Mouse (Mus musculus): ENCODE results near the gene Crcp. TPM values are rescaled to one million over a fixed set of nuclear protein-coding genes. Genes with fewer than 3 reads are reported as not detected.
A peak's percentile ranks its signal among the peaks of the same experiment; 100 is the strongest.

The Crcp gene
- polyA plus RNA-seq, 1 experiment from 2014 or later = 38.7 TPM

DNA sequence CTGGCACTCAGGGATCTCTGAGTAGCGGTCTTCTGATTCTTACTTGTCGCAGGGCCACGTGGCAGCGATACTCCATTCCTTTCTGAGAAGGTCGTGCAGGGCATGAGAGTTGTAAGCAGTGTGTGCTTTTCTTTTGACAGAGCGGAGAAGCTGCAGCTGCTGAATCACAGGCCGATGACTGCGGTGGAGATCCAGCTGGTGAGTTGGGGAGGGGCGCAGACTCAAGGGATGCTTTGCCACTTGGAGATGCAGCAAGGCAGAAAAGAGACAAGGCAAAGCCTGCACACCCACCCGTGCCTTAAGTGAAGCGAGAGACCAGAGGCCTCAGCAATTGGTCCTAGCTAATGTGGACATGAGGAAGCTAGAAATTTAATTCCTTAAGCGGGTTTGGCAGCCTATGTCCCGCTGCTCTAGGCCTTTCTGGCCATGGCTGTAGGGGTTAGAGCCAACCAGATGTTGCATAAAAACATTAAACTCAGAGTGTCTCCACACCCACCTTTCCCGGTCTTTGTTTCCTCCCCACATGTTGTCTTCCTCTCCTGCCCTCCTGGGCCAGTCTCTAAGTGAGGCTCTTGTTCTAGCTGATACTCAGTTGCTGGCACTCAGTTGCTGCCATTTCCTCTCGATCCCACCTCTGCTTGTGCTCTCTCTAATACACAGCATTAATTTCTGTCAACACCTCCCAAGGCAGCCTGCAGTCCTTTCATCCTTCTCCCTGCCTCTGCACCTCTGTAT, 19.9 kb downstream of the Crcp start:
- Histone ChIP-seq H3K4me1 (ENCODE audit: control insufficient read depth, insufficient read depth, low read length) (no peaks in the 10 kb centered on the region), H3K27me3 (replicated peaks; ENCODE audit: control insufficient read depth, insufficient read depth, low read length) (no peaks in the 10 kb centered on the region), H3K4me2 (ENCODE audit: low read depth, low read length) (no peak overlapping the region), H3K9me3 (ENCODE audit: control insufficient read depth, low read length) (no peaks in the 10 kb centered on the region), H3K4me3 (ENCODE audit: low read length) (no peak overlapping the region), H3K36me3 (ENCODE audit: control insufficient read depth, insufficient read depth, low read length) (peaks cover 6% of the 10 kb centered on the region), H3K9ac (ENCODE audit: low read depth, low read length) (0 out of 2 replicates have a peak overlapping the region, but pooled peaks have one; percentile 8), H3K27ac (ENCODE audit: low read length) (peak overlapping the region; percentile 61)
- 61% methylated on average over 15 of the region's 15 CpGs for WGBS
- peak; percentile 67; the same call in 1 of the 2 replicates for ATAC-seq

DNA sequence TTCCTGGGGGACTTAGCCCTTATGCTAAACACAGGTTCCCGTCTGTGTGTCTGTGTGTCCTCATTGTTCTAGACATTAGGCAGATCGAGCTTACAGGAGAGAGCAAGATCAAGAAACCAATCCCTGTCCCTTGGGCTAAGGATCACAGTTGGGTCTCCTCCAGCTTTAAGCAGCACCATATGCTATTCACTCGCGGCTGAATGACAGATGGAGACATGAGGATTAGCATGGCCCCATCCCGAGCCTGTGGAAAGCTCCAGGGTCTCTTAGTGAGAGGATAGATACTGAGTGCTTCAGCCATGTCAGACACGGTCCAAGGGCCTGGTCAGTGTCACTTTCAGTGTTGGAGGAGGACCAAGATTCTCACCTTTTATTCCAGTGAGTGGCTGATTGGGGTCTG, 21.3 kb downstream of the Crcp start:
- Histone ChIP-seq H3K9ac (ENCODE audit: low read depth, low read length) (no peak overlapping the region), H3K9me3 (ENCODE audit: control insufficient read depth, low read length) (no peaks in the 10 kb centered on the region), H3K4me2 (ENCODE audit: low read depth, low read length) (no peak overlapping the region), H3K4me3 (ENCODE audit: low read length) (no peak overlapping the region), H3K4me1 (ENCODE audit: control insufficient read depth, insufficient read depth, low read length) (no peaks in the 10 kb centered on the region), H3K27me3 (replicated peaks; ENCODE audit: control insufficient read depth, insufficient read depth, low read length) (no peaks in the 10 kb centered on the region), H3K27ac (ENCODE audit: low read length) (no peak overlapping the region), H3K36me3 (ENCODE audit: control insufficient read depth, insufficient read depth, low read length) (peaks cover 6% of the 10 kb centered on the region)
- ATAC-seq = no peak
- 67% methylated on average over 6 of the region's 6 CpGs for WGBS

DNA sequence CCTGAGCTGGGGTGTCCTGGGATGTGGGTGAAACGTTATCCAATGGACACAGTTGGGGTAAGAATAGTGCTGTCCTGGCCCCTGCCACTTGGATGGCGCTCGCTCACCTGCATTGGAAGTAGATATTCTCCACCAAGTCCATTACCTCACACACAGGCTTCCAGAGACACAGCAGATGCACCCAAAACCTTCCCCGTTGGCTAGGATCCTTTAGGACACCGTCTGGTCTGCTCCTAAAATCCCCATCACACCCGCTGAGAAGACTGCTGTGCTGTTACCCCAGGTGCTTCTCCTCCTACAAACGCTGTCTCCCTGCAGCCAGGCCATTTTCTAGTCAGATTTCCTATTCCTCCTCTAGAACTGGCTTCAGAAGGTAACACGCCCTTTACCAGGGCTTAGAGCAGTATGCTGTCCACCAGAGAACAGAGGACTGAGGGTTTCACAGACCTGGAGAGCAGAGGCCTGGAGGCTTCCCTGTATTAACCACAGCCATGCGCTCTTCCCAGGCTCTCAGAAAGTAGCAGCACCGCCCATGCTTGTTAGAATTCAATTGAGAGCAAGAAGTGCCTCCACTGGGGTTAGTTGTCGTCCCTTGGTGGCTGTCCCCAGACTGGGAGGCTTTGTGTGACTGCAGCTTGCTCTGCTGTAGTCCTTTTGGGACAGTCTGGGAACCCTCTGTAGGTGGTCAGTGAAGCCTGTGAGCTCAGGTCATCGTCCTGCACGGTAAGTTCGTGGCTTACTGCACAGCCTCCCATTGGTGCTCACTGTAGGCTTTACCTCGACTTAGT, 22.2 kb downstream of the Crcp start:
- H3K27me3 ChIP-seq (replicated peaks; ENCODE audit: control insufficient read depth, insufficient read depth, low read length) = no peaks in the 10 kb centered on the region
- no peaks in the 10 kb centered on the region for H3K9me3 ChIP-seq (ENCODE audit: control insufficient read depth, low read length)
- ATAC-seq = no peak
- no peaks in the 10 kb centered on the region for H3K4me1 ChIP-seq (ENCODE audit: control insufficient read depth, insufficient read depth, low read length)
- peaks cover 6% of the 10 kb centered on the region for H3K36me3 ChIP-seq (ENCODE audit: control insufficient read depth, insufficient read depth, low read length)
- H3K4me2 ChIP-seq (ENCODE audit: low read depth, low read length) = no peak overlapping the region
- H3K9ac ChIP-seq (ENCODE audit: low read depth, low read length) = no peak overlapping the region
- WGBS = 88% methylated on average over 15 of the region's 15 CpGs
- no peak overlapping the region for H3K4me3 ChIP-seq (ENCODE audit: low read length)
- no peak overlapping the region for H3K27ac ChIP-seq (ENCODE audit: low read length)

DNA sequence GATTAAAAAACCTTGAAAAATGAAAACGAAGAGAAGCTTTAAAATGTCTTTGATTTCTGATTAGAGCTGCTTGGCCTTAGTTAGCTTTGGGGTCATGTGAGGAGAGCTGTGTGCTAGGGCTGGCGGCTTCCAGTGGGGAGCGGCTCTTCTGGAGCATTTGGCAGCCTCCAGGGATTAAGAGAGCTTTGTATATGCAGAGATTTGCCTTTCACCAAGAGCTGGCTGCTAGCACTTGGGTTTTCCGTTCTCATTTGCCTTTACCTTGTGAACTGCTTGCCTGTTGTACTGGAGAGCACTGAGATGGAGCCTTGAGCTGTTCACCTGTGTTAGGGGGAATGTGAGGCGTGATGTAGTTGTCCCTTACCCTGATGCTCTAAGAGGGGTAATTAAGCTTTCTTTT, 23.4 kb downstream of the Crcp start:
- Histone ChIP-seq H3K36me3 (ENCODE audit: control insufficient read depth, insufficient read depth, low read length) (no peaks in the 10 kb centered on the region; the same call in 1 of the 2 replicates), H3K27me3 (replicated peaks; ENCODE audit: control insufficient read depth, insufficient read depth, low read length) (no peaks in the 10 kb centered on the region), H3K9ac (ENCODE audit: low read depth, low read length) (no peak overlapping the region), H3K27ac (ENCODE audit: low read length) (no peak overlapping the region), H3K4me3 (ENCODE audit: low read length) (no peak overlapping the region), H3K9me3 (ENCODE audit: control insufficient read depth, low read length) (no peaks in the 10 kb centered on the region), H3K4me1 (ENCODE audit: control insufficient read depth, insufficient read depth, low read length) (no peaks in the 10 kb centered on the region), H3K4me2 (ENCODE audit: low read depth, low read length) (no peak overlapping the region)
- ATAC-seq = no peak
- WGBS = 82% methylated on average over 5 of the region's 5 CpGs

DNA sequence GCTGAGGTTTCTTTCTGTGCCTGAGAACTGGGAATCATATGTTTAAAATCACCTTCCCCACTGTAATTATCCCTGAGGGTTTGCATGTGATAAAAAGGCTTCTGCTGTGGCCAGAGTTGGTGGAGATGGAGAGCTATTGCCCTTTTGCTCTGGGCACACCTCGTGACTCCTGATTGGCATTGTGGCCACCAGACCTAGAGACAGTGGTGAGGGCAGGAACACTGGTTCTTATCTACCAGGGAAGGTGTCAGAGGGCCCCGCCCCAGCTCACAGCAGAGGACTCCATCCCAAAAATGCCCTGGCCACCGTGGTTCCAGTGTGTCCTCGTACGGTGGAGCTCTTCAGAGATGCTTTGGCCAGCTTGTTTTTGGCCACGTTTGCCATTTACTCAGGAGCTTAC, 23.9 kb downstream of the Crcp start:
- no peaks in the 10 kb centered on the region for H3K27me3 ChIP-seq (replicated peaks; ENCODE audit: control insufficient read depth, insufficient read depth, low read length)
- H3K4me2 ChIP-seq (ENCODE audit: low read depth, low read length) = no peak overlapping the region
- no peaks in the 10 kb centered on the region for H3K4me1 ChIP-seq (ENCODE audit: control insufficient read depth, insufficient read depth, low read length)
- no peak for ATAC-seq
- WGBS = 92% methylated on average over 6 of the region's 6 CpGs
- no peak overlapping the region for H3K9ac ChIP-seq (ENCODE audit: low read depth, low read length)
- H3K27ac ChIP-seq (ENCODE audit: low read length) = no peak overlapping the region
- no peaks in the 10 kb centered on the region; the same call in 1 of the 2 replicates for H3K36me3 ChIP-seq (ENCODE audit: control insufficient read depth, insufficient read depth, low read length)
- H3K4me3 ChIP-seq (ENCODE audit: low read length) = no peak overlapping the region
- no peaks in the 10 kb centered on the region for H3K9me3 ChIP-seq (ENCODE audit: control insufficient read depth, low read length)

DNA sequence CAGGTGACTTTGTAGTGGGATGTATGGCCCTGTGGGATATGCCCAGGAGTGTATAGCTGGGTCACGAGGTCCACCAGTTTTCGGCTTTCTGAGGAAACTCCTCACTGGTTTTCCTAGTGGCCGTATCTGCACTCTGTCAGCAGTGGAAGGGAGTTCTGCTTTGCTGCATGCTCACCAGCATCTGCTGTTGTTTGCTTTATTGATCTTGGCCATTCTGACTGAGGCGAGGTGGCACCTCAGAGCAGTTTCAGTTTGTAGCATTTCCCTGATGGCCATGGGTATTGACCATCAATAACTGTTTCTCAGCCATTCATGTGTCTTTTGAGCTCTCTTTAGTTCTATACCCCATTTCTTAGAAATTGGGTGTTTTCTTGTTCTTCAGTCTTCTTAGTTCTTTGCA, 26.6 kb downstream of the Crcp start:
- no peak overlapping the region for H3K4me3 ChIP-seq (ENCODE audit: low read length)
- H3K36me3 ChIP-seq (ENCODE audit: control insufficient read depth, insufficient read depth, low read length) = 0 out of 2 replicates have a peak, but pooled peaks cover 2% of the 10 kb centered on the region
- no peak for ATAC-seq
- no peaks in the 10 kb centered on the region for H3K27me3 ChIP-seq (replicated peaks; ENCODE audit: control insufficient read depth, insufficient read depth, low read length)
- H3K4me1 ChIP-seq (ENCODE audit: control insufficient read depth, insufficient read depth, low read length) = 0 out of 2 replicates have a peak, but pooled peaks cover 10% of the 10 kb centered on the region
- 71% methylated on average over 4 of the region's 4 CpGs for WGBS
- H3K4me2 ChIP-seq (ENCODE audit: low read depth, low read length) = no peak overlapping the region
- no peak overlapping the region for H3K27ac ChIP-seq (ENCODE audit: low read length)
- H3K9ac ChIP-seq (ENCODE audit: low read depth, low read length) = no peak overlapping the region
- no peaks in the 10 kb centered on the region for H3K9me3 ChIP-seq (ENCODE audit: control insufficient read depth, low read length)

DNA sequence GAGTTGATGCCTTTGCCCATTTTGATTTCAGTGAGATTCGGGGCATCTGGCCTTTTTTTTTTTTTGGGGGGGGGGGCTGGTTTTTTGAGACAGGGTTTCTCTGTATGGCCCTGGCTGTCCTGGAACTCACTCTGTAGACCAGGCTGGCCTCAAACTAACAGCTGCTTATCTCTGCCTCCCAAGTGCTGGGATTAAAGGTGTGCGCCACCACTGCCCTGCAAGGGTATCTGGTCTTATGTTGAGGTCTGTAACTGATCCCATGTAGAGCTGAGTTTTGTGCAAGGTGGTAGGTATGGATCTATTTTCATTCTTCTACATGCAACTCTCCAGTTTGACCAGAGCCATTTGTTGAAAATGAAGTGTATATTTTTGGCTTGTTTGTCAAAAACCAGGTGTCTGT, 27.2 kb downstream of the Crcp start:
- Histone ChIP-seq H3K4me1 (ENCODE audit: control insufficient read depth, insufficient read depth, low read length) (0 out of 2 replicates have a peak, but pooled peaks cover 10% of the 10 kb centered on the region), H3K27ac (ENCODE audit: low read length) (no peak overlapping the region), H3K36me3 (ENCODE audit: control insufficient read depth, insufficient read depth, low read length) (0 out of 2 replicates have a peak, but pooled peaks cover 2% of the 10 kb centered on the region), H3K9ac (ENCODE audit: low read depth, low read length) (no peak overlapping the region), H3K4me2 (ENCODE audit: low read depth, low read length) (no peak overlapping the region), H3K9me3 (ENCODE audit: control insufficient read depth, low read length) (no peaks in the 10 kb centered on the region), H3K4me3 (ENCODE audit: low read length) (no peak overlapping the region), H3K27me3 (replicated peaks; ENCODE audit: control insufficient read depth, insufficient read depth, low read length) (no peaks in the 10 kb centered on the region)
- no peak for ATAC-seq
- 86% methylated on average over 2 of the region's 2 CpGs for WGBS

DNA sequence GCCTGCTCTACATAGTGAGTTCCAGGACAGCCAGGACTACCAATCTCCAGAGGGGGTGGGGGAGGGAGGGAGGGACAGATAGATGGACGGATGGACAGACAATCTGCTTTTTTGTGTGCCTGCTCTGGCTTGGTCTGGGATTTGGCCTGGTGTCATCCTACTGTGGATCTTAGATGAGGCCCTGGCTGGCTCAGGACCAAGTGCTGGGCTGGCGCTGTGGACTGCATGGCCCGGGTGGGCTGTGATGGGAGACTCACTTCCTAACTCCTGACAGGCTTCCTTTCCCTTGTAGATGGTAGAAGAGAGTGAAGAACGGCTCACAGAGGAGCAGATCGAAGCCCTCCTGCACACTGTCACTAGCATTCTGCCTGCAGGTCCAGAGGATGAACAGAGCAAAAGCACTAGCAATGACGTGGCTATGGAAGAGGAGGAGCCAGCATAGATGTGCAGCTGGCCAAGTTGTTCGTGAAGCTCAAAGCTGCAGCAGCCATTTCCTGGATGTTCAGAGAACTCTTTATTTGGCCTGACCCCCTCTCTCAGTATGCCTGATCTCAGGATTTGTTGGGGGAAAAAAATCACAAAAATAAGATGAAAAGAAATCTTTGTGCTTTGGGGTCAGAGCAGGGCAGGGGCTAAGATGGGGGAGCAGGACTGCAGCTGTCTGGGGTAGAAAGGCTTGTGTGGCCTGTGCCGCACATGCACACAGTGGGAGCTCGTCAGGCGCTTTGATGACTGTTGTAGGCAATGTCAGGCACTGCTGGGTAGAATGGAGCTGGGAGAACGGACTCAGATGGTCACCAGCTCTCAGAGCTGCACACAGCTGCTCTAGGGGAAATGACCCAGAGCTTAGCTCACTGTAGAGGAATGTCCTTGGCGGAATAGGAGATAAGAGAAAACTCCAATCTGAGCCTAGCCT, 30.6 kb downstream of the Crcp start:
- Histone ChIP-seq H3K4me3 (ENCODE audit: low read length) (no peak overlapping the region), H3K9ac (ENCODE audit: low read depth, low read length) (no peak overlapping the region), H3K9me3 (ENCODE audit: control insufficient read depth, low read length) (no peaks in the 10 kb centered on the region), H3K27me3 (replicated peaks; ENCODE audit: control insufficient read depth, insufficient read depth, low read length) (no peaks in the 10 kb centered on the region), H3K4me1 (ENCODE audit: control insufficient read depth, insufficient read depth, low read length) (0 out of 2 replicates have a peak, but pooled peaks cover 13% of the 10 kb centered on the region), H3K27ac (ENCODE audit: low read length) (peak overlapping the region; percentile 64), H3K36me3 (ENCODE audit: control insufficient read depth, insufficient read depth, low read length) (0 out of 2 replicates have a peak, but pooled peaks cover 2% of the 10 kb centered on the region), H3K4me2 (ENCODE audit: low read depth, low read length) (no peak overlapping the region)
- ATAC-seq = peak; percentile 58
- WGBS = 69% methylated on average over 12 of the region's 12 CpGs

DNA sequence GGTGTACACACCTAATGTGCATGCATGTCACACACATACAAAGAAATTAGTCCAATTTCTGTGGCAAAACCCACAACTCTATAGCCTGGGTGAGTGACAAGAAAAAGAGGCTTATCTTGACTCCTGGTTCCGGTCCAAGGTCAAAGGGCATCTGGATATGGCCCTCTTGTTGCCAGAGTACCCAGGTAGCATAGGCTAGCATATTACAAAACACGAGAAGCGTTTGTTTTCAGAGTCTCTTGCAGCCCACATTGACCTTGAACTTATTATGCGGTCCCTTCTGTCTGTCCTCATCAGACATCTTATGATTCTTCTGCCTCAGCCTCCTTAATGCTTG, 31.2 kb downstream of the Crcp start:
- Histone ChIP-seq H3K4me3 (ENCODE audit: low read length) (no peak overlapping the region), H3K9ac (ENCODE audit: low read depth, low read length) (no peak overlapping the region), H3K36me3 (ENCODE audit: control insufficient read depth, insufficient read depth, low read length) (0 out of 2 replicates have a peak, but pooled peaks cover 2% of the 10 kb centered on the region), H3K4me1 (ENCODE audit: control insufficient read depth, insufficient read depth, low read length) (0 out of 2 replicates have a peak, but pooled peaks cover 13% of the 10 kb centered on the region), H3K9me3 (ENCODE audit: control insufficient read depth, low read length) (no peaks in the 10 kb centered on the region), H3K4me2 (ENCODE audit: low read depth, low read length) (no peak overlapping the region), H3K27me3 (replicated peaks; ENCODE audit: control insufficient read depth, insufficient read depth, low read length) (no peaks in the 10 kb centered on the region), H3K27ac (ENCODE audit: low read length) (no peak overlapping the region)
- no peak for ATAC-seq
- 85% methylated on average over 4 of the region's 4 CpGs for WGBS

Measured in intestine, embryonic 16.5 days (tissue).